Mouse (Mus musculus) heart, adult 2 months (tissue): ENCODE results near the gene Tapbp.

Experiments used
- EP300 ChIP-seq: fragments of 200-500 bp; IDR thresholded peaks from 2 replicates; pipeline ENCODE4 v1.6.1; 2011; ENCODE audit warnings: low read depth, low read length, control low read depth; ENCODE audit not compliant: insufficient read depth
- POLR2A ChIP-seq: fragments of 200-500 bp; IDR thresholded peaks from 2 replicates; pipeline ENCODE4 v1.6.1; 2011; ENCODE audit warnings: mild to moderate bottlenecking, low read depth, low read length, control low read depth; ENCODE audit not compliant: insufficient read depth

DNA sequence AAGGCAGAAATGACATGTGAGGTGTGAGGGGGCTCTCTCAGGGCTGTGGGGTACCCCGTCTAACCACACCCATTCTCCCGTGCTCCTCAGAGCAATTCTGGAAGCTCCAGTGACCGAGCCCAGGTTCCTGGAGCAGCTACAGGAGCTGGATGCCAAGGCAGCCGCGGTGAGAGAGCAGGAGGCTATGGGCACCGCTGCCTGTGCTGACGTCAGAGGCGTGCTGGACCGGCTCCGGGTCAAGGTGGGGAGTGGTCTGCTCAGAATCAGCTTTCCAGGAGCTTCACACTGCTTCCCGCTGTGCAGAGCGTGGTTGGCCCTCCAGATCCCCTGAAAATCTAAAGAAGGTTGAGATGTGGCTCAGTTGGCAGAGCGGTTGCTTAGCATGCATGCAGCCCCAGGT lies 43.4 kb downstream of the Tapbp start:
- TF ChIP-seq POLR2A (no peak), EP300 (no peak)
